Mouse (Mus musculus): Measurements from ENCODE around the gene Dock9.

GRCm38 (mm10) chr14:121552586-121552985 lies 245.1 kb downstream of the Dock9 start:
- TF ChIP-seq CTCF (IDR thresholded peaks at IDR 0.05; ENCODE audit: low read depth) (no peak), EP300 (IDR thresholded peaks at IDR 0.05; ENCODE audit: low read depth) (no peak)

Measured in heart, postnatal 0 days (tissue).